Mouse (Mus musculus) cerebellum, adult 2 months (tissue): ENCODE measurements around the gene Gm49380.

ENCODE experiments used
- CTCF ChIP-seq: fragments of 200-500 bp; IDR thresholded peaks from 2 replicates; pipeline ENCODE4 v1.5.1; 2011; ENCODE audit warnings: low read depth, mild to moderate bottlenecking, control low read depth, low read length, moderate library complexity, borderline replicate concordance; ENCODE audit not compliant: insufficient read depth
- POLR2A ChIP-seq: fragments of 200-500 bp; IDR thresholded peaks from 2 replicates; pipeline ENCODE4 v1.6.1; 2011; ENCODE audit warnings: low read length, control low read depth, borderline replicate concordance; ENCODE audit not compliant: insufficient read depth

GRCm38 (mm10) chr9:44134101-44134850 is 21.0 kb upstream of the Gm49380 start, which contains the start of gene Mcam:
- TF ChIP-seq CTCF (no peak), POLR2A (peak; percentile 16; the same call in 1 of the 2 replicates)
